ENCODE assay signal across 11 mouse cellular contexts in the genomic region with DNA sequence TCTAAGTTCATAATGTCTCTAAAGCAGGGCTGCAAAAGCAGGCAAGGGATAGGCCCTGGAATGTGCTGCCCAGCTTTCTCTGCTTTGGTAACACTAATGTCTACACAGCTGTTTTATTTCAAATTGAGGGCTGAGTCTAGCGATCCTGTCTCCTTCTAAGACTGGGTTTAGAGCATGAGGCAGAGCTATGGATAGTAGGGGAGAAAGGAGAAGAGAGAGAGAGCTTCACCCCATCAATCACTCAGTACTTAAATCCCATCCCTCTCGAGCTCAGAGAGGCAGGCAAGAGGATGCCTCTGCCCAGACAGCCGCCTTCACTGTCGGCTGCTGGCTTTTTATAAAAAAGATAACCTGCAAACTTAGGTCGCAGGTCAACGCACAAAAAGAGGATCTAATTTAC. TPM values are rescaled to one million over a fixed set of nuclear protein-coding genes. Genes with fewer than 3 reads are reported as not detected.
DNase-seq lines count a peak whose midpoint lies in the region; ATAC-seq and TF ChIP-seq lines count a peak whose summit lies in the region.
"Had no signal": no experiment of that assay in that cellular context is flagged by ENCODE, and none has a peak within 500 bp of the region (broad histone marks: within the 10 kb centered on the region; RNA-seq: fewer than 3 reads in every experiment).

No protein-coding gene starts in this region.

- 0 out of 2 replicates have a peak overlapping the region, but pooled peaks have one; percentile 22 for H3K9ac ChIP-seq in heart, embryonic 12.5 days
- peak overlapping the region; percentile 18; the same call in 1 of the 2 replicates for H3K9ac ChIP-seq in intestine, embryonic 14.5 days (ENCODE audit: low read length)
- H3K9ac ChIP-seq in midbrain, postnatal 0 days (replicated peaks; ENCODE audit: low read length, poor library complexity, severe bottlenecking) = 0 out of 2 replicates have a peak overlapping the region, but pooled peaks have one; percentile 26
- H3K9ac ChIP-seq: limb, embryonic 15.5 days had no signal

- peak overlapping the region; percentile 58 for H3K4me2 ChIP-seq in heart, embryonic 12.5 days
- peak overlapping the region; percentile 43 for H3K4me2 ChIP-seq in intestine, embryonic 14.5 days (ENCODE audit: low read length)
- peak overlapping the region; percentile 53 for H3K4me2 ChIP-seq in midbrain, postnatal 0 days (ENCODE audit: low read depth, low read length, poor library complexity, severe bottlenecking)
- H3K4me2 ChIP-seq: limb, embryonic 15.5 days had no signal

- H3K4me3 ChIP-seq in heart, embryonic 12.5 days = peak overlapping the region; percentile 23
- peak overlapping the region; percentile 86 for H3K4me3 ChIP-seq in embryonic facial prominence, embryonic 10.5 days
- peak overlapping the region; percentile 1; the same call in 1 of the 2 replicates for H3K4me3 ChIP-seq in intestine, embryonic 14.5 days (ENCODE audit: low read depth, low read length)
- peak overlapping the region; percentile 29 for H3K4me3 ChIP-seq in midbrain, postnatal 0 days (ENCODE audit: low read depth, low read length)
- H3K4me3 ChIP-seq: erythroblast, embryonic 14.5 days; limb, embryonic 15.5 days had no signal

- ATAC-seq in heart, embryonic 12.5 days (ENCODE audit: insufficient number of reproducible peaks, low FRiP score) = no peak
- ATAC-seq in intestine, embryonic 14.5 days (replicated peaks; ENCODE audit: low FRiP score, low TSS enrichment, low read depth) = no peak
- no peak for ATAC-seq in midbrain, postnatal 0 days (ENCODE audit: low FRiP score)
- no peak for ATAC-seq in megakaryocyte progenitor cell, adult 5-6 weeks (replicated peaks; ENCODE audit: poor library complexity)
- no peak for ATAC-seq in cerebellum, adult (ENCODE audit: insufficient number of reproducible peaks, low FRiP score, low TSS enrichment)

- peaks cover 7% of the 10 kb centered on the region for H3K4me1 ChIP-seq in heart, embryonic 12.5 days (replicated peaks)
- H3K4me1 ChIP-seq in embryonic facial prominence, embryonic 10.5 days = peaks cover 45% of the 10 kb centered on the region
- peaks cover 13% of the 10 kb centered on the region for H3K4me1 ChIP-seq in intestine, embryonic 14.5 days (replicated peaks; ENCODE audit: control insufficient read depth, insufficient read depth, low read length)
- H3K4me1 ChIP-seq in midbrain, postnatal 0 days (ENCODE audit: insufficient read depth, low read length) = no peaks in the 10 kb centered on the region

- whole genome bisulfite sequencing in heart, embryonic 12.5 days = 17% methylated on average over 6 of the region's 6 CpGs
- WGBS in embryonic facial prominence, embryonic 10.5 days = 23% methylated on average over 6 of the region's 6 CpGs
- 16% methylated on average over 6 of the region's 6 CpGs for WGBS in intestine, embryonic 14.5 days
- WGBS in midbrain, postnatal 0 days = 26% methylated on average over 6 of the region's 6 CpGs

- no peaks in the 10 kb centered on the region for H3K27me3 ChIP-seq in heart, embryonic 12.5 days (replicated peaks)
- H3K27me3 ChIP-seq in embryonic facial prominence, embryonic 10.5 days (replicated peaks; ENCODE audit: low read depth, poor library complexity, severe bottlenecking) = 0 out of 2 replicates have a peak, but pooled peaks cover under 1% of the 10 kb centered on the region
- H3K27me3 ChIP-seq in intestine, embryonic 14.5 days (replicated peaks; ENCODE audit: control insufficient read depth, insufficient read depth, low read length) = 0 out of 2 replicates have a peak, but pooled peaks cover under 1% of the 10 kb centered on the region
- H3K27me3 ChIP-seq in midbrain, postnatal 0 days (ENCODE audit: insufficient read depth, low read length) = no peaks in the 10 kb centered on the region
- H3K27me3 ChIP-seq: limb, embryonic 15.5 days had no signal

- no peak for TF ChIP-seq CTCF in midbrain, postnatal 0 days (IDR thresholded peaks at IDR 0.05)

- DNase-seq in heart, postnatal 36 days = no peak
- DNase-seq in embryonic facial prominence, embryonic 10.5 days (ENCODE audit: low spot score) = no peak
- no peak for DNase-seq in intestine, embryonic 14.5 days (ENCODE audit: low spot score)
- DNase-seq in midbrain, postnatal 0 days (ENCODE audit: low spot score) = no peak
- no peak for DNase-seq in layer of hippocampus, postnatal 25 days (ENCODE audit: extremely low spot score in 1 of 2, low spot score in 1 of 2)
- DNase-seq: adrenal gland, postnatal 25 days had no signal

- intact Hi-C loops in heart, postnatal 36 days (cut with DNase I) = no loop called here

- no peaks in the 10 kb centered on the region for H3K36me3 ChIP-seq in heart, embryonic 12.5 days
- peaks cover 3% of the 10 kb centered on the region; the same call in 1 of the 2 replicates for H3K36me3 ChIP-seq in embryonic facial prominence, embryonic 10.5 days (replicated peaks)
- no peaks in the 10 kb centered on the region for H3K36me3 ChIP-seq in intestine, embryonic 14.5 days (ENCODE audit: control insufficient read depth, insufficient read depth, low read length)
- no peaks in the 10 kb centered on the region for H3K36me3 ChIP-seq in midbrain, postnatal 0 days (ENCODE audit: insufficient read depth, low read length)
- H3K36me3 ChIP-seq: limb, embryonic 15.5 days had no signal

- no peaks in the 10 kb centered on the region for H3K9me3 ChIP-seq in heart, embryonic 12.5 days (replicated peaks)
- no peaks in the 10 kb centered on the region for H3K9me3 ChIP-seq in embryonic facial prominence, embryonic 10.5 days
- H3K9me3 ChIP-seq in intestine, embryonic 14.5 days (ENCODE audit: control insufficient read depth, low read length) = no peaks in the 10 kb centered on the region
- H3K9me3 ChIP-seq in midbrain, postnatal 0 days (ENCODE audit: low read length) = no peaks in the 10 kb centered on the region
- H3K9me3 ChIP-seq: limb, embryonic 15.5 days had no signal

- no peak overlapping the region for H3K27ac ChIP-seq in heart, embryonic 12.5 days (ENCODE audit: poor library complexity, severe bottlenecking)
- peak overlapping the region; percentile 35 for H3K27ac ChIP-seq in embryonic facial prominence, embryonic 10.5 days (replicated peaks)
- H3K27ac ChIP-seq in intestine, embryonic 14.5 days (ENCODE audit: low read depth) = no peak overlapping the region
- H3K27ac ChIP-seq in midbrain, postnatal 0 days (ENCODE audit: low read depth, low read length) = peak overlapping the region; percentile 47; the same call in 1 of the 2 replicates
- H3K27ac ChIP-seq: limb, embryonic 15.5 days had no signal

RNA-seq across cellular contexts. Expression of gene Pbx3, which starts 4.5 kb away (rescaled TPM):
- polyA plus RNA-seq in heart, embryonic 12.5 days (2016; fragmentation: Nextera tagmentation; extraction: Ambion mirVana) = 30.4 and 33.1 TPM in 2 replicates
- 1 to 10 TPM; 8.6 to 9.0 TPM for total RNA-seq in heart, postnatal 36 days (2021)
- 36.7 and 38.9 TPM in 2 replicates for polyA plus RNA-seq in embryonic facial prominence, embryonic 10.5 days (2016; fragmentation: Nextera tagmentation; extraction: Ambion mirVana)
- 24.5 and 26.9 TPM in 2 replicates for polyA plus RNA-seq in intestine, embryonic 14.5 days (2014; fragmentation: Nextera tagmentation; extraction: Ambion mirVana)
- total RNA-seq in midbrain, postnatal 0 days (2014; rRNA removed) = 105 and 117 TPM in 2 replicates
- polyA plus RNA-seq in midbrain, postnatal 0 days (2015; fragmentation: Nextera tagmentation; extraction: Ambion mirVana) = 62.3 and 68.3 TPM in 2 replicates
- total RNA-seq in layer of hippocampus, postnatal 25 days (2021) = 1 to 10 TPM; 7.0 to 8.2 TPM
- total RNA-seq in megakaryocyte progenitor cell, adult 5-6 weeks (2015) = 6.3 and 12.8 TPM in 2 replicates
- total RNA-seq in megakaryocyte progenitor cell, adult 5-6 weeks (2017) = 4.1 and 4.5 TPM in 2 replicates

RNA-seq across cellular contexts. Expression of gene Mapkap1, which starts 38.2 kb away (rescaled TPM):
- 63.4 and 64.8 TPM in 2 replicates for polyA plus RNA-seq in heart, embryonic 12.5 days (2016; fragmentation: Nextera tagmentation; extraction: Ambion mirVana)
- 10 to 100 TPM; 57.3 to 73.2 TPM for total RNA-seq in heart, postnatal 36 days (2021)
- 88.1 and 90.9 TPM in 2 replicates for polyA plus RNA-seq in embryonic facial prominence, embryonic 10.5 days (2016; fragmentation: Nextera tagmentation; extraction: Ambion mirVana)
- 84.3 and 89.3 TPM in 2 replicates for polyA plus RNA-seq in intestine, embryonic 14.5 days (2014; fragmentation: Nextera tagmentation; extraction: Ambion mirVana)
- total RNA-seq in midbrain, postnatal 0 days (2014; rRNA removed) = 101 and 121 TPM in 2 replicates
- 73.5 and 83.0 TPM in 2 replicates for polyA plus RNA-seq in midbrain, postnatal 0 days (2015; fragmentation: Nextera tagmentation; extraction: Ambion mirVana)
- 10 to 100 TPM; 66.5 to 71.5 TPM for total RNA-seq in layer of hippocampus, postnatal 25 days (2021)
- 29.6 and 32.0 TPM in 2 replicates for total RNA-seq in megakaryocyte progenitor cell, adult 5-6 weeks (2015)
- total RNA-seq in megakaryocyte progenitor cell, adult 5-6 weeks (2017) = 48.1 and 48.3 TPM in 2 replicates

Comparison
In these comparisons a context has a peak if more than half of its experiments do, and no peak if none do; other contexts are left out.
1. H3K27ac ChIP-seq: peak in embryonic facial prominence, embryonic 10.5 days (single experiment) and midbrain, postnatal 0 days (single experiment); none in heart, embryonic 12.5 days (single experiment) and intestine, embryonic 14.5 days (single experiment).
2. H3K4me3 ChIP-seq: peak in every context shown above with its lines; median percentile 86 in embryonic facial prominence, embryonic 10.5 days; 29 in midbrain, postnatal 0 days; 23 in heart, embryonic 12.5 days; 1 in intestine, embryonic 14.5 days.
3. Peak in every context shown above with its lines, with median percentiles within 50 percentile points of each other: H3K4me2 ChIP-seq and H3K9ac ChIP-seq.